Mouse (Mus musculus) 3T3-L1 (cell line): ENCODE results near the gene Cblc.

Experiments
- DNase-seq: peaks from one replicate; pipeline ENCODE4 v3.0.0-alpha.2; 2015; ENCODE audit warnings: low read depth, low spot score

Gene Cblc

DNA sequence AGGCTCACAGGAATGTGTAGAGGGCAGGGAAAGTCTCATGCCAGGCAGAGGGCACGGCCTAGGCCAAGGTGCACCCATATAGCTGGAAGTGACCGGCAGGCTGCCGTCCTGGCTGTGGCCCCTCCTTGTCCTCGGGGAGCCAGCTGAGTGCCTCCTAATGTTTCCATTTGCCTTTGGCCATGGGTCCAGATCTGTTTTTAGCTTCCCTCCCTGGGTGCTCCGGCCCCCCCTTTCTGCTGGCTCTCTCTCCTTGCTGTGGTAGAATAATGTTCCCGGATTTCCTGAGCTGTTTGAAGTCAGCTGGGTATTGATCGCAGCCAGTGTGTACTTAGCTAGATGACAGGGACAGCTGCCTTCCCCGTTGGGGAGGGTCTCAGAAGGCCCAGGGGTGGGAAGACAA, 13.0 kb downstream of the Cblc start:
- no peak for DNase-seq

DNA sequence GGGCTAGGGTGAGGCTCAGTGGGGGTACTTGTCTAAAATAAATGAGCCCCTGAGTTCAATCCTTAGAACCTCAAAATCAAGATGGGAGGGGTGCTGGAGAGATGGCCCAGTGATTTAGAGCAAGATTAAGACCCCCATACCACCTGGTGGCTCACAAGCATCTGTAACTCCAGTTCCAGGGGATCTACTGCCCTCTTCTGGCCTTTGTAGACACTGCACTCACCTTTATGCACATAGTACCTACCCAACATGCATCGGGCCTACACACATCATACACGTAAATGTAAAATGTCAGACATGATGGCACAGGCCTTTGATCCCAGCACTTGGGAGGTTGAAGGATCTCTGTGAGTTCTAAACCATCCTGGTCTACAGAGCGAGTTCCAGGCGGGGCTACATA, 14.0 kb downstream of the Cblc start:
- peak; percentile 23 for DNase-seq

- no peak for DNase-seq
Observed at GRCm38 (mm10) chr7:19781741-19782140, 14.9 kb downstream of the Cblc start.

DNA sequence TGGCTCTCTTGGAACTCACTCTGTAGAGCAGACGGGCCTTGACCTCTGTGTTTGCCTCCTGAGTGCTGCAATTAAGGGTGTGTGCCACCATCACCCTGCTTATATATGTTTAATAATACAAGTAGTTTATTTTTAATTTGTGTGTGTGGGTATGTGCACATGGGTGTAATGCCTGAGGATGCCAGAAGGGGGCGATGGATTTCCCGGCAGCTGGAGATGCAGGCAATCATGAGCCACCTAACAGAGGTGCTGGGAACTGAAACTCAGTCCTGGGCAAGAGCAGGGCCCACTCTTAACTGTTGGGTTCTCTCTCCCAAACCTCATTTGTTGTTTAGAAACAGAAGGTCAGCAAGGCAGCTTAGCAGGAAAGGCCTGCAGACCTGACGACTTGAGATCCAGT, 16.7 kb downstream of the Cblc start:
- no peak for DNase-seq

DNA sequence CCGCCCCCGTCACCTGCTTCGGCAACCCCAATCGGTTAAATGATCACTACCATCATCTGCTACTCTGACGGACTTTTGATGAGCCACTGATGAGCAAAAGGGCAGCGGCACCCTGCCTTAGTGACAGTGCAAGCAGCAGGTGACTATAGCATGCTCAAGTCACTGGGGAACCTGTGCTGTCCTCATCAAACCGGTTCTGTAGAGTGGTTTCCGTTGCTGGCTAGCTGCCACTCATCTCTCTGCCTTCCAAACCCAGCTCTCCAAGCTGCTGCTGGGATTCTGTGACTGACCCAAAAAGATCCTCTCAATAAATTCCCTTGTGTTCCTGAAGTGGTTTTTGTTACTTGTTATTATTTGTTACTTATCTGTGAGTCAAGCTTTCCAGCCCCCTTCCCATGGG, 18.0 kb downstream of the Cblc start:
- no peak for DNase-seq

DNA sequence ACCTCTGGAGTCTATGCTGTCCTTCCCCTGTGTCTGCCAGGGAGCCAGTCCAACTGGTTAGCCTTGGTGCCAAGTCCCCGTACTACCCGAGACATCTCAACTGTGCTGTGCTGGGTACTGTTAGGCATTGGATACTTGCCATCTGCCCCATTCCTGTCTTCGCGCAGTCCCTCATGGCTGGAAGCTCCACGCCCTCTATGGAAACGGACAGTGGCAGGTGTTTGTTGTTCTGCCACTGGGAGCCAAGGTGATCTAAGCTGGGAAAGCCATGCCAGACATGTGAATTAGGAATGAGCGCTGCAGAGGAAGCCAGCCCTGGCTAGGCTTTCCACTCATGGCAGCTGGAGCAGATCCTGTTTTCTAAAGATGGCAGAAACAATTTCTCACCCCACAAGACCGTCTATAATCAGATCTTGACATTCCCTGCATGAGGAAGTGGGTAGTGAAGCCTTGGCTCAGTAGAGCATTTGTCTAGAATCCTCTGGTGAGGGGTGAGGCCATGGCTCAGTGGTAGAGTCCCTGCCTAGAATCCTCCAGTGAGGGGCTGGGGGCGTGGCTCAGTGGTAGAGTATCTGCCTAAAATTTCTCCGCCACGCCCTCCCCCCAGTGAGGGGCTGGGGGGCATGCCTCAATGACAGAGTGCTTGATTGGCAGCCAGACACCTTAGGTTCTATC, 19.4 kb downstream of the Cblc start:
- no peak for DNase-seq

GRCm38 (mm10) chr7:19771682-19772081, 24.9 kb downstream of the Cblc start:
- DNase-seq = no peak

GRCm38 (mm10) chr7:19770984-19771391, 25.6 kb downstream of the Cblc start, which contains the start of gene Bcam:
Bcam (minus strand) TSS chr7:19771016.
- no peak for DNase-seq

- DNase-seq = no peak
Observed at GRCm38 (mm10) chr7:19770375-19770754, 26.2 kb downstream of the Cblc start.

DNA sequence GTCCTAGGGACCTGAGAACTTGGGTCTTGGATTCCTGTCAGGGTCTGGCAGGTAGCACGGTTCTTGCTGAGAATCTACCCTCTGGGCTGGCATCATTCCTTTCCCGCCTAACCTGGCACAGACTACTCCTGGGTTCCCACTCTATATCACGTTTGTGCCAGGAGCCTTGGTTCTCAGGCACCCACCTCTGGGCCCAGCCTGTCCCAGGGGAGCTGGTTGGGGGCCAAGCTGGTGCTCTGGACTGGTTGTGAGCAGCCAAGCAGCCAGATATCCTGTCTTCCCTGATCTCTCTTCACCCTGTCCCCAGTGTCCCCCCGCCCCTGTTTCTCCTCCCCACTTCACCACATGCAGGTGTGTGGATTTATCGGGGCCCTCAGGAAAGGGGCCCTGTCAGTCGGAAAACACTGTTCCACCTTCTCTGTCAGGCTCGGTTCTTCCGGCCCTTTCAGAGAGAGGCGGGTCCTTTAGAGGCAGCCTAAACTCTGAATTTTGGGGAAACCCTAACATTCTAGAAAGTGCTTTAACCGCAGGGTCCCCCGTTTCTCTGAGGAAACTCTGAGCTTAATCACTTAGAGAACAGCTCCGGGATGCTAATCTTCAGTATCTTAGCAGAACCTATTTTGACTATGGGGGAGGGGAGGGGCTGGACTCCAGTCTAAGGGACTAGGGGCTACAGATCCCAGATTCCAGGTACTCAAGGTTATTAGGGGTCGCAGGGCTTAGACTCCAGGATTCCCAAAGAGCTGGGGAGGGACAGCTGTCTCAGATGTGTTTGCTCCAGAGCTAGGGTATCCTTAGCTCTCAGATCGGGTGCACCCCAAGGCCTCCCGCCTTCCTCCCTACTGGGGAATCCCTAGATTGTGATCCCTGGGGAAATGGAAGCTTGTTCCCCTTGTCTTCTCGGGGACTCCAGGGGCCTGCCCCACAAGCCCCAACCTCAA, 26.9 kb downstream of the Cblc start:
- DNase-seq = no peak

GRCm38 (mm10) chr7:19769001-19769400, 27.6 kb downstream of the Cblc start:
- DNase-seq = no peak

- DNase-seq = no peak
Observed at GRCm38 (mm10) chr7:19768251-19768650, 28.4 kb downstream of the Cblc start.

DNA sequence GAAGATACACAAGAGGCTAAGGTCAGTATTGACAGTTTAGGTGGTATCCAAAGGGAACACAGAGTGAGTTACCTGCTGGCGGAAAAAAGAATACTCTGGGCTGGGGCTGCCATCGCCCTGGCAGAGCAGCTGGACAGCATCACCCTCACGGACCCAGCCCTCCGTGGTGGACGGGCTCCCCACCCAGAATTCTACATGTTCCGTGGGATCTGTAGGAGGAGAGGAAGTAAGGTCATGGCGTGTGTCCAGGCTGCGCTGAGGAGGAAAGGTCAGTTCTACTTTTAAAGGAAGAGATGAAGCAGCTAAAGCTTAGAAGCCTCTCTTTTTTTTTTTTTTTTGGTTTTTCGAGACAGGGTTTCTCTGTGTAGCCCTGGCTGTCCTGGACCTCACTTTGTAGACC, 32.0 kb downstream of the Cblc start:
- no peak for DNase-seq

DNA sequence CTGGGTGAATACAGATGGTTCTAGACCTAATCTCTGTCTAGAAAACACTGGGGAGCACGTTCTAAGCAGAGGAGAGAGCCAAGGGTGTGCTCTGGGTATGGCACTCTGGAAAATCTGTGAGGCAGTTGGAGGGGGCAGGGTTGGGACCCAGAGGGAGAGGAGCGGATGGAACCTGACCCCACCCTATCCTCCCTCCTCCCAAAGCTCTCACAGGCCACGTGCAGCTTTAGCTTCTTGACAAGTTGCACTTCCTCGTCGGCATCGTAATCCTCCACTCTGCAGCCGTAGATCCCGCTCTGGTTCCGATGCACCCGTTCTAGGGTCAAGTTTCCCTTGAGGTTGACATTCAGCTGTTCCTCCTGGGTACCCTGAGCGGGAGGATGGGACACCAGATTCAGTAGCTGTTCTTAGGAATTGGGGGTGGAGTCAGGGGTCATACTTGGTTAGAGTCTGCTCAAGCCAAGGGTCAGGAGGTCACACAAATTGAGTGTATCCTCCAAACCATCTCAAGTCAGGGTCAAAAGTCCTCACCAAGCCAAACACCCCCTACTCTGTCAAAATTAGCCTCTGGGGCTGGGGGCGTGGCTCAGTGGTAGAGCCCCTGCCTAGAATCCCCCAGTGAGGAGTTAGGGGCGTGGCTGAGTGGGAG, 32.7 kb downstream of the Cblc start:
- no peak for DNase-seq

- no peak for DNase-seq
Observed at GRCm38 (mm10) chr7:19762283-19762682, 34.3 kb downstream of the Cblc start.

DNA sequence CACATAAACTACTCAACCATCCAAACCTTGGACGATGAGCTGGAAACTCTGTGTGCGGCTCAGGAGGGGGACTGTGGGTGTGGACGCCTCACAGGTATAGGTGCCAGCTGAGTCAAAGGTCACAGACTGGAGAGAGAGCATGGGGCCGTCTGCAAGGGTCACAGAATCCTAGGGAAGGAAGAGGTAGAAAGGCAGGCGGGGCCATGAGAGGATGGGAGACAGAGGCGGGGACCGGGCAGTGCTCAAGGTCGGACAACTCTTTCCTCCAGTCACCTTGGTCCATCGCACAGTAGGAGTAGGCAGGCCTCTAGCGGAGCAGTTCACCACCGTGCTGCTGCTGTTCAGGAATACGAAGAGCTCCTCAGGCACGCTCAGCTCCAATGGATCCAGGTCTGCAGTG, 36.6 kb downstream of the Cblc start:
- no peak for DNase-seq

- DNase-seq = no peak
Observed at GRCm38 (mm10) chr7:19758623-19759022, 38.0 kb downstream of the Cblc start.

DNA sequence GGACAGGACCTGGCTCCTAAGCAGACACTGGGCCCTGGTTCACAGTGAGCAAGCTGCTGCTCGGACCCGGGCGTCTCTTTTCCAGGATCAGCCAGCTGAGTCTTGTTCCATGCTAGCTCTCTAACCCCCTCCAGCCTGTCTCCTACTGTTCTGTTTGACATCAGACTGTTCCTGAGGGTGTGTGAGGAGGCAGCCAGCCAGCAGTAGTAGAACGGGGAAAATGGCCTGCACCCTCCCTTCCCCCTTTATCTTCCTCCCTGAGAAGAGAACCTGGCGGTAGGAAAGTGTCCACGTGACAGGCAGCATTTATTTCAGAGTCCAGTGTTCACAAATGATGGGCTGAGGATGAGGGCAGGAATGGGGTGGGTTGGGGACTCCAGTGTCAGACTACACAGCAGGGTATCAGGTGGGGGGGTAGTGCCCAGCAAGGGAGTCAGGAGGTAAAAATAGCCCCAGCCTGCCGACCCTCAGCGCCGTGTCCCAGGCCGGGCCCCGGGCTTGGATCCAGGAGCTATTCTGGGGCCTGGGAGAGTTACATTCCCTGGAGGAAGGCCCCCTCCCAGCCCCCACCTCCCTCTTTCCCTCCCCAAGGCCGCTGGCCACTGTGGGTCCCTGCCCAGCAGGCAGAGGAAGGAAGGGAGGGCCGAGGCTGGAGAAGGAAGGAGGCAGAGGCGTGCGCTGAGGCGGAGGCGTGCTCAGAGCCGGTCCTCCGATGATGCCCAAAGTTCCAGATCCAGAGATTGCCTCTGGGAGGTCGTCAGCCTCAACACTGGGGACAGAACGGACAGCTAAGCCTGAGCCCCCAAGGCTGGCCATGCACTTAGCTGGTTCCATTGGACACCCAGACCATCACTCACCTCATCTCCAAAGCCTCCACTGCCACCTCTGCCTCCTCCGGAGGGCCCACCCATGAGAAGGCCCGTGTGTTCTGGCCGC, 40.5 kb downstream of the Cblc start:
- no peak for DNase-seq

- DNase-seq = no peak
Observed at GRCm38 (mm10) chr7:19755008-19755407, 41.6 kb downstream of the Cblc start.

GRCm38 (mm10) chr7:19754065-19754464, 42.5 kb downstream of the Cblc start:
- no peak for DNase-seq

DNA sequence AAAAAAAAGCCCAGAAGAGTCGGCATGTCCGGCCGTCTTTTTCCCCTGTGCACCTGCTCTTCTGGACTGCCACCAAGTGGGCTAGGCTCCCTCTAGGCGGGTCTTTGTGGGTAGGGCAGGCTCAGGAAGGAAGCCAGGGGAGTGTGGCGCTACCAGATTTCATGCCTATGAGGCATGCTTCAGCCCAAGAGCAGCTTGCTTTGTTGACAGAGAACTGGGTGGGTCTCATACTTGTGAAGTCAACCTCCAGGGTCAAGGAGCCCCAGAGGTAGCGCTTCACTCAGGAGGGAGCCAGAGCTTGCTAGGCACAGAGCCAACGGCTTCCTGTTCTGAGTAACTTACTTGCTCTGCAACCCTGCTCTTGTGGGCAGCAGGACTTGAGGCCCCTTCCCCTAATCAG, 43.0 kb downstream of the Cblc start:
- DNase-seq = no peak
